In genomic region chr7:4432026-4432425, GRCm38 (mm10) we compare ENCODE assay signal across 24 mouse cellular contexts. TPM values are rescaled to one million over a fixed set of nuclear protein-coding genes. Genes with fewer than 3 reads are reported as not detected.
"Had no signal": no experiment of that assay in that cellular context is flagged by ENCODE, and none has a peak within 500 bp of the region (broad histone marks: within the 10 kb centered on the region; RNA-seq: fewer than 3 reads in every experiment).

No protein-coding gene starts in this region.

- H3K4me3 ChIP-seq: gastrocnemius, adult 2 months; heart, adult 2 months; heart, embryonic 13.5 days; heart, embryonic 15.5 days; hindbrain, embryonic 10.5 days; hindbrain, embryonic 12.5 days; intestine, embryonic 15.5 days; layer of hippocampus, adult 2 months; left cerebral cortex, adult 2 months; limb, embryonic 13.5 days; limb, embryonic 15.5 days; liver, embryonic 13.5 days; liver, embryonic 15.5 days had no signal

- H3K4me2 ChIP-seq: heart, embryonic 13.5 days; heart, embryonic 15.5 days; hindbrain, embryonic 12.5 days; hindbrain, embryonic 14.5 days; intestine, embryonic 15.5 days; limb, embryonic 13.5 days; limb, embryonic 15.5 days; liver, embryonic 13.5 days; liver, embryonic 15.5 days had no signal

- H3K9ac ChIP-seq: heart, embryonic 13.5 days; heart, embryonic 15.5 days; hindbrain, embryonic 12.5 days; hindbrain, embryonic 14.5 days; intestine, embryonic 15.5 days; limb, embryonic 13.5 days; limb, embryonic 15.5 days; liver, embryonic 13.5 days; liver, embryonic 15.5 days had no signal

- H3K27ac ChIP-seq: gastrocnemius, adult 2 months; heart, adult 2 months; heart, embryonic 13.5 days; heart, embryonic 15.5 days; hindbrain, embryonic 10.5 days; hindbrain, embryonic 12.5 days; hindbrain, embryonic 14.5 days; intestine, embryonic 15.5 days; layer of hippocampus, adult 2 months; left cerebral cortex, adult 2 months; limb, embryonic 13.5 days; limb, embryonic 15.5 days; liver, embryonic 13.5 days; liver, embryonic 15.5 days had no signal

- DNase-seq: gastrocnemius, postnatal 25 days had no signal

- H3K27me3 ChIP-seq: heart, embryonic 13.5 days; heart, embryonic 15.5 days; hindbrain, embryonic 12.5 days; intestine, embryonic 15.5 days; limb, embryonic 13.5 days; limb, embryonic 15.5 days; liver, embryonic 13.5 days; liver, embryonic 15.5 days had no signal

- H3K9me3 ChIP-seq: heart, embryonic 13.5 days; heart, embryonic 15.5 days; hindbrain, embryonic 12.5 days; intestine, embryonic 15.5 days; limb, embryonic 15.5 days; liver, embryonic 13.5 days; liver, embryonic 15.5 days had no signal

- H3K4me1 ChIP-seq: heart, embryonic 13.5 days; heart, embryonic 15.5 days; hindbrain, embryonic 10.5 days; hindbrain, embryonic 12.5 days; intestine, embryonic 15.5 days; limb, embryonic 13.5 days; limb, embryonic 15.5 days; liver, embryonic 13.5 days; liver, embryonic 15.5 days had no signal

- ATAC-seq: hindbrain, embryonic 16.5 days; inflammation-experienced regulatory T-cells, adult 6 months; intestine, embryonic 15.5 days; intestine, postnatal 0 days had no signal

RNA-seq across cellular contexts. Expression of gene Gp6, which starts 34.5 kb away (rescaled TPM):
- total RNA-seq: gastrocnemius, adult 2 months; gastrocnemius, postnatal 25 days; gastrocnemius, postnatal 4 days; granulocyte monocyte progenitor cell, adult 5-6 weeks; layer of hippocampus, adult 2 months; layer of hippocampus, postnatal 25 days; left cerebral cortex, postnatal 36 days had no signal
- polyA plus RNA-seq: heart, postnatal 0 days; inflammation-experienced regulatory T-cells, adult 6 months; intestine, postnatal 0 days; kidney, embryonic 16.5 days; limb, embryonic 15.5 days had no signal
